ENCODE assay signal across 13 mouse cellular contexts in genomic region chr4:46116544-46117175, GRCm38 (mm10). TPM values are rescaled to one million over a fixed set of nuclear protein-coding genes. Genes with fewer than 3 reads are reported as not detected.
A peak's percentile ranks its signal among the peaks of the same experiment; 100 is the strongest.
DNase-seq lines count a peak whose midpoint lies in the region; ATAC-seq and TF ChIP-seq lines count a peak whose summit lies in the region.
"Had no signal": no experiment of that assay in that cellular context is flagged by ENCODE, and none has a peak within 500 bp of the region (broad histone marks: within the 10 kb centered on the region; RNA-seq: fewer than 3 reads in every experiment).

No protein-coding gene starts in this region.

- peak overlapping the region; percentile 16; the same call in 1 of the 2 replicates for H3K27ac ChIP-seq in gastrocnemius, adult 2 months
- H3K27ac ChIP-seq in layer of hippocampus, adult 2 months: peak overlapping the region; percentile 21
- no peak overlapping the region for H3K27ac ChIP-seq in limb, embryonic 15.5 days
- H3K27ac ChIP-seq: left cerebral cortex, adult 2 months; midbrain, embryonic 10.5 days had no signal

- WGBS in limb, embryonic 15.5 days: 79% methylated on average over 9 of the region's 10 CpGs

- H3K4me2 ChIP-seq in limb, embryonic 15.5 days: no peak overlapping the region

- no peaks in the 10 kb centered on the region for H3K9me3 ChIP-seq in limb, embryonic 15.5 days
- H3K9me3 ChIP-seq: midbrain, embryonic 10.5 days had no signal

- intact Hi-C loops in gastrocnemius, adult 2 months (cut with DNase I): no loop called here

- no peak for TF ChIP-seq CTCF in gastrocnemius, adult 2 months (IDR thresholded peaks at IDR 0.05)
- no peak for TF ChIP-seq CTCF in layer of hippocampus, adult 2 months (conservative IDR thresholded peaks at IDR 0.05)

- no peak for DNase-seq in gastrocnemius, adult 2 months
- DNase-seq in gastrocnemius, postnatal 10 days: no peak
- DNase-seq in layer of hippocampus, adult 2 months (ENCODE audit: low spot score in 2 of 2): no peak
- DNase-seq in layer of hippocampus, adult 8-10 months (ENCODE audit: low spot score in 2 of 2): no peak
- peak; percentile 89 for DNase-seq in cerebellum, adult 9-10 months
- DNase-seq in frontal cortex, postnatal 25 days (ENCODE audit: low spot score in 2 of 2): no peak
- DNase-seq: kidney, adult 11 months; liver, postnatal 0 days had no signal

- H3K4me1 ChIP-seq in limb, embryonic 15.5 days: 0 out of 2 replicates have a peak, but pooled peaks cover 2% of the 10 kb centered on the region
- H3K4me1 ChIP-seq: midbrain, embryonic 10.5 days had no signal

- peaks cover 79% of the 10 kb centered on the region for H3K36me3 ChIP-seq in limb, embryonic 15.5 days

- H3K9ac ChIP-seq in limb, embryonic 15.5 days: no peak overlapping the region
- H3K9ac ChIP-seq: liver, postnatal 0 days had no signal

- H3K4me3 ChIP-seq in gastrocnemius, adult 2 months: no peak overlapping the region
- H3K4me3 ChIP-seq in layer of hippocampus, adult 2 months: no peak overlapping the region
- no peak overlapping the region for H3K4me3 ChIP-seq in limb, embryonic 15.5 days
- H3K4me3 ChIP-seq: left cerebral cortex, adult 2 months; midbrain, embryonic 10.5 days had no signal

- ATAC-seq in limb, embryonic 15.5 days (ENCODE audit: insufficient number of reproducible peaks, low FRiP score, low TSS enrichment, low read depth): peak; percentile 66
- ATAC-seq in monocyte, adult 5-6 weeks (replicated peaks; ENCODE audit: insufficient number of reproducible peaks, low FRiP score, low TSS enrichment, poor library complexity, severe bottlenecking): no peak
- ATAC-seq: liver, postnatal 0 days; Patski had no signal

- no peaks in the 10 kb centered on the region for H3K27me3 ChIP-seq in limb, embryonic 15.5 days
- H3K27me3 ChIP-seq: Patski had no signal

RNA-seq across cellular contexts. Expression of gene Ncbp1, which starts 21.8 kb away (rescaled TPM):
- total RNA-seq in gastrocnemius, adult 2 months (2021): 10 to 100 TPM; 13.1 to 14.9 TPM
- 10 to 100 TPM; 17.0 to 21.3 TPM for total RNA-seq in gastrocnemius, postnatal 10 days (2021)
- total RNA-seq in layer of hippocampus, adult 2 months (2021): 10 to 100 TPM; 57.1 to 57.2 TPM
- total RNA-seq in layer of hippocampus, adult 8-10 months (2022): 10 to 100 TPM; 46.8 to 57.7 (median 53.6) TPM
- 68.7 and 69.5 TPM in 2 replicates for polyA plus RNA-seq in limb, embryonic 15.5 days (2015; fragmentation: Nextera tagmentation; extraction: Ambion mirVana)
- total RNA-seq in monocyte, adult 5-6 weeks (2017): 39.7 to 57.5 TPM (median 45.6 TPM) in 3 replicates

RNA-seq across cellular contexts. Expression of gene Tstd2, which starts 21.8 kb away (rescaled TPM):
- 10 to 100 TPM in 1 of 2 experiments, 1 to 10 TPM in 1; 9.8 to 11.1 TPM for total RNA-seq in gastrocnemius, adult 2 months (2021)
- 10 to 100 TPM in 1 of 2 experiments, 1 to 10 TPM in 1; 9.5 to 16.8 TPM for total RNA-seq in gastrocnemius, postnatal 10 days (2021)
- total RNA-seq in layer of hippocampus, adult 2 months (2021): 10 to 100 TPM; 15.6 to 18.8 TPM
- 10 to 100 TPM; 17.1 to 22.0 (median 18.7) TPM for total RNA-seq in layer of hippocampus, adult 8-10 months (2022)
- polyA plus RNA-seq in limb, embryonic 15.5 days (2015; fragmentation: Nextera tagmentation; extraction: Ambion mirVana): 32.0 and 33.0 TPM in 2 replicates
- total RNA-seq in monocyte, adult 5-6 weeks (2017): 21.9 to 27.7 TPM (median 27.7 TPM) in 3 replicates
